Mouse (Mus musculus): ENCODE data around the gene Nhs.
"Not testable (repeated sequence)": the region's sequence is repeated elsewhere in the genome, so short reads cannot be mapped to it uniquely, and the experiment has no call there.

DNA sequence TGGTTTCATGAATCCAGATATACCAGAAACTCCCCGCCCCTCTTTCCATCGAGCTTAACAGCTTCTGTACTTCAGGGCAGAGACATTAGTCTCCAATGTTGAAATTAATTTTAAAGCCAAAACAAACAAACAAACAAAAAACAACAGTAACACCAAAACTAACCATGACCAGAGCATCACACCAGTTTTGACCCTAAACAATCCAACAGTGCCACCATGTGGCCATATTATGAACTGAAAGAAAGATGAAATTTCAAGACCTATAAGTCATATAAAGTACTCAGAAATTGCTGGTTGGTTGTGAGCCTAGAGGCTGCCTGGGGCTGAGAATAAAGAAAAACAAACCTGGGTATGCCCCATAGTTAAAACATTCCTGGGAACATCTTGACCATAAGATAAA is 333.3 kb downstream of the Nhs start:
- TF ChIP-seq ETS1 (IDR thresholded peaks at IDR 0.05; ENCODE audit: low read depth, low read length); TAL1 (IDR thresholded peaks at IDR 0.05; ENCODE audit: low read length); MAFK (IDR thresholded peaks at IDR 0.05; ENCODE audit: borderline replicate concordance, low read depth, low read length); BHLHE40 (IDR thresholded peaks at IDR 0.05; ENCODE audit: borderline replicate concordance, low read depth, low read length); TCF12 (IDR thresholded peaks at IDR 0.05; ENCODE audit: low read depth, low read length); MAX (IDR thresholded peaks at IDR 0.05; ENCODE audit: low read length); ZMIZ1 (IDR thresholded peaks at IDR 0.05; ENCODE audit: low read depth, low read length); POLR2A (IDR thresholded peaks at IDR 0.05; ENCODE audit: control insufficient read depth in 1 of 2, insufficient read depth in 1 of 2, low read depth in 1 of 2, low read length in 2 of 2, poor library complexity in 1 of 2); CHD1 (IDR thresholded peaks at IDR 0.05; ENCODE audit: low read depth, low read length); TBP (IDR thresholded peaks at IDR 0.05; ENCODE audit: low read depth, low read length): not testable (repeated sequence)
- peak in 2 of 3 experiments; percentile 48 to 70; a peak in 4 of 6 replicates for TF ChIP-seq CTCF (IDR thresholded peaks at IDR 0.05 in 2 of 3, conservative IDR thresholded peaks at IDR 0.05 in 1 of 3; ENCODE audit: control insufficient read depth in 1 of 3, insufficient read depth in 1 of 3, low read depth in 2 of 3, low read length in 3 of 3, poor library complexity in 1 of 3, severe bottlenecking in 1 of 3)

Measured in MEL (cell line).